Mouse (Mus musculus) small intestine, adult 2 months (tissue): ENCODE data around the gene Cbarp.

Experiments
- CTCF ChIP-seq: fragments of 200-500 bp; IDR thresholded peaks from 2 replicates; pipeline ENCODE4 v1.5.1; 2012; ENCODE audit warnings: low read depth, mild to moderate bottlenecking, control low read depth, inconsistent platforms, low read length, moderate library complexity, mixed read lengths; ENCODE audit not compliant: insufficient replicate concordance, insufficient read length; ENCODE audit errors: extremely low read depth
- POLR2A ChIP-seq: fragments of 200-500 bp; IDR thresholded peaks from 2 replicates; pipeline ENCODE4 v1.6.1; 2012; ENCODE audit warnings: low read depth, mild to moderate bottlenecking, control low read depth, inconsistent platforms, low read length, moderate library complexity

GRCm38 (mm10) chr10:80091527-80091926 lies 49.1 kb downstream of the Cbarp start:
- no peak for TF ChIP-seq POLR2A
- TF ChIP-seq CTCF = no peak
